Mouse (Mus musculus): ENCODE results near the gene Fads6.

Gene Fads6

GRCm38 (mm10) chr11:115275954-115276353, 21.5 kb downstream of the Fads6 start:
- DNase-seq (ENCODE audit: low spot score), result no peak

DNA sequence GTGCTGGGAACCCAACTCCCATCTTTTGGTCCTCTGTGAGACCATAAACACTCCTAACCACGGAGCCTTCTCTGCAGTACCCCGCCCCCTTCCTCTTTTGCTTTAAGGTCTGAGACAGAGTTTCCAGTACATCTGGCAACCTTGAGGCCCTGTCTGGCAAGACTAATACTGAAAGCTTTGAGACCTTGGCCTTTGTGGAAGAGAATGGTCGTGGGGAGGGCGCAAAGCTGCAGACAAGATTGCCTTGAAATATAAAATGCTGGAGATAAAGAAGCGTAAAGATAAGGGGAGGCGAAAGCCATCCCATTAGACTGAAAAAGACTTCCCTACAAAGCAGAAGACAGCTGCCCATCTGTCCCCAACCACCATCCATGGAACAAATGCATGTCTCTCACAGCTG, 22.0 kb downstream of the Fads6 start:
- DNase-seq (ENCODE audit: low spot score), result no peak

- no peak for DNase-seq (ENCODE audit: low spot score)
These were observed 22.7 kb downstream of the Fads6 start for GRCm38 (mm10) chr11:115274771-115275170.

DNA sequence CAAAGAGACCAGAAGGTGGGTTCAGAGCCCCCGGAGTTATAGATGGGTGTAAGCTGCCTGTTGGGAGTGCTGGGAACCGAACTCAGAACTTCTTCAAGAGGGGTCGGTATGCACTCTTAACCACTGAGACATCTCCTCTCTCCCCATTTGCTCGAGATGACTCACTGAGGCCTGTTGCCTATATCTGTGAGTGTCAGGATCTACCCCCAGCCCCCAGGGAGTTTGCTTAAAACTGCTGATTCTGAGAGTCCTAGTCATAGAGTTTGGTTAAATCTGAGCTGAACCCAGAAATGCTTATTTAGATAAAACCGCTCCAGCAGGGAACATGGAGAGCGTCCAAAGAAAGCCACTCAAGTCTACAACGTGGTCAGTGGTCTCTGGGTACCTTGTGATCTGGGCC, 23.3 kb downstream of the Fads6 start:
- DNase-seq (ENCODE audit: low spot score), result no peak

- DNase-seq (ENCODE audit: low spot score), result no peak
These were observed 23.7 kb downstream of the Fads6 start for GRCm38 (mm10) chr11:115273735-115274134.

DNA sequence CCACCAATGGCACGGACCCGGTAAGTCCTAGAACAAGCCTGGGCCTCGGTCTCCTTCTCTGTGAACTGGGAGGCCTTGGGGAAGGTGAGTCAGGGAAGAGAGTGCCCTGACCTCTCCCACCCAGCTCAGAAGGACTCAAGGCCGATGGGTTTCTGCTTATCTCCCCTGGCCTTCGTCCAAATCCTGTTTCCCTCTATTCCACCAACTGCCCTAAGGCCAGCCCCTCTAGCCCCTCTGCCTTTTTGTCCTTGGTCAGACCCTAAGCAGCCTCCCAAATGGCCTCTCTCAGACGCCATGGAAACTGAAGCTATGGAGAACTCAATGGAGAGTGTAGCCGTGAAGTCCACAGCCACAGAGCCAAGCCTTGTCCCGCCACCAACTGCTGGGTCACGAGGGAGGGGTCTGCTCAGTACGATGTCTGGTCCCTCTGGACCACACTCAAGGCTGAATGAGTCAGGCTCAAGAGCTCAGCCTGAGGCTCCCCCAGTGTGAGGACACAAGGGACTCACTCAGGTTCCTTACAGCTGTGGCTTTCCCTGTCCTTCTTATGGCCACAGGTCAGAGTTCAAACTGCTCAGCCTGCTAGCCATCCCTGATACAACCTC, 24.5 kb downstream of the Fads6 start:
- no peak for DNase-seq (ENCODE audit: low spot score)

DNA sequence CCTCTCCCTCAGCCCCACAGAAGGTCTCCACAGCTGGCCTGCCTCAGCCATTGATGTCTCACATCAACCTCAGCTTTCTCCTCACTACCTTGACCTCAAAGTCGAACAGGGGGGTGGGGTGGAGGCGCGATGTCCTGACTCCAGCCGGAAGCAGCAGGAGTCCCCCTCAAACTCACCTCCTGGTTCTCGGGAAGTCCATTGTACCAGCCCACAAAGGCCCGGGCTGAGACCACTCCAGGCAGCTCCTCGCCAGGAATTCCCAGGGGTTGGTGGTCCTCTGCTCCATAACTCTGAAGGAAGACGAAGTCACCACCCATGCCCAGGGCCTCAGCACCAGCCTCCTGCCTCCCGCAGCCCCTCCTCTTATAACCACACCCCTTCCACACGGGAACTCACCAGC, 26.0 kb downstream of the Fads6 start:
- DNase-seq (ENCODE audit: low spot score), result no peak

- no peak for DNase-seq (ENCODE audit: low spot score)
These were observed 26.4 kb downstream of the Fads6 start for GRCm38 (mm10) chr11:115271052-115271451.

DNA sequence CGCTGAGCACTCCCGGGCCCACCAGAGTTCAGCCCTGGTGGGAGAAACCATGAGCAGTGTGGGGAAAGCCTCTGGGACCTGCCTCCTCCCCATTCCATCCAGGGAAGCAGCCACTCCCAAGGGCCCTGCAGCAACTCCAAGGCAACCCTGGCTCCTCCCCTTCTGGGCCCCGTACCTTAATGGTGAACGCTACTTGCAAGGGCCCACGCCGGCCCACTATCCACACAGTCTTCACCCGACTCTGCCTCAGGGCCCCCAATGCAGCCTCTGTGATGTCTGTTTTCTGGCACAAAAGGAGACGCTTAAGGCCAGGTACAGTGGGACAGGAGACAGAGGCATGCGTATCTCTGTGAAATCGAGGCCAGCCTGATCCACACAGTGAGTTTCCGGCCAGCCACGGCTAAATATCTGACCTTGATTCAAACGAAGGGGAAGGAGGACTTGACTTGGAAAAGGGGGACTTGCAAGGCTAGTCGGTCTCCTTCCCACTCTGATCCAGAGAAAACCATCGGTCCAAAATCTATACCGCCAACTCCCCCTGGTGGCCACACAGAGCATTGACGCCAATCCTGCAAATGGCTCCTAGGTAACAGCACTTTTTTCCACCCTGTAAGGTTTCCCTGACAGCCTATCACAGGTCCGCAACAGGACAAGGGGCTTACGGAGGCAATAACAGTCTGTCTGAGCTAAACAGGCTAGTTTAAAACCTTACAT, 27.2 kb downstream of the Fads6 start:
- DNase-seq (ENCODE audit: low spot score), result no peak

GRCm38 (mm10) chr11:115269330-115270066, 28.0 kb downstream of the Fads6 start:
- no peak for DNase-seq (ENCODE audit: low spot score)

- DNase-seq (ENCODE audit: low spot score), result no peak
These were observed 29.5 kb downstream of the Fads6 start for GRCm38 (mm10) chr11:115267958-115268357.

DNA sequence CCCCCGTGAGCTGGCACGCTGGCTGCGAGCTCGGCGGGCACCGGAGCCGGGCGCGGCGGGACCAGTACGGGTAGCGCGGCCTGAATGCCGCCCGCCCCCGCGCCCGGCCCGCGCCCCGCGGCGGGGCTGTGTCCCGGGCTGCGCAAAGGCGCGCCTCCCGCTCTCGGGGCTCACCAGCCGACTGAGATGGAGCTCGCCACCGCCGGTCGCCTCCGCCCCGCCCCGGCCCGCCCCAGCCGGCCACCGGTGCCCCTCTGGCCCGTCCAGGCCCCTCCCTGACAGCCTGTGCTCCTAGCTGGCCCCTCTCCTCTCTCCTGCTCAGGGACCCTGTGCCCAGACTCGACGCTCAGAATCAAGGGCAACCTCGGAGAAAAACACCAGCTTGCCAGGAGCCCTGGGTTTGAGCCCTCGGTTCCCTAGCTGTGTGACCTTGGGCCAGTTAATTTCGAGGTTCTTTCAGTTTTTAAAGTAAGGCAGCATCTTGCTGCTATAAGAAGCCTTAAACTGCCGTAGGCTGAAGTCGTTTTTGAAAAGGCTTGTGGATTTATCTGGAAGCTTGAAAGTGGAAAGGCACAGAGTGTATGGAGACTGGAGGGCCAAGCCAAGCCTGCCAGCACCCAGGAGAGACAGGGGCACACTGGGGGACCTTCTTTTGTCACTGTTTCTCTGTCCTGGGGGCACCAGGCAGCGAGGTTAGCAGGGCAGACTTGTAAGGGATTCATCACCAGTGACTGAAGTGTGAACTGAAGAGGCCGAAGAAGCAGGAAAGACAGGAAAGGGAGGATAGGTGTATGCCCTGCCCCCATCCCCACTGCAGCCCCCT, 30.2 kb downstream of the Fads6 start, which contains the start of gene Grin2c:
Grin2c (minus strand) TSS at position 183 of the 823 bp plus-strand sequence.
- no peak for DNase-seq (ENCODE audit: low spot score)

DNA sequence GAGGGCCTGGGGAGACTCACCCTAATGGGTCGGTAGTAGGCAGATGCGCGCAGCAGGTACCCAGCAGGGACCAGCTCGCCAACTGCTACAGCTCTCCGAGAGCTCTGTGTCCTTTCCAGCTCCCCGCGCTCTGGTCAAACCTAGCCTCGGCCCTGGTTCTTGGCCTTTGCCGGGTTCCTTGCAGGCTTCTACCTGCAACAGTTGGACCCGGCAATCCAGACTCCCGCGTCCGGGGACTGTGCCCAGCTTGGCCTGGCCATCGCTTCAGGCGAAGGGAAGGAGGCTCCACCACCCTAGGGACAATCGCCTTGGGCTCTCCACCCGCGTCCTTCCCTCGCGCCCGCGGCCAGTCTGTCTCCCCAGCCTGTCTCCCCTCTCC, 31.1 kb downstream of the Fads6 start:
- DNase-seq (ENCODE audit: low spot score), result no peak

- DNase-seq (ENCODE audit: low spot score), result no peak
These were observed 31.6 kb downstream of the Fads6 start for GRCm38 (mm10) chr11:115265771-115266399.

GRCm38 (mm10) chr11:115264862-115265668, 32.4 kb downstream of the Fads6 start:
- no peak for DNase-seq (ENCODE audit: low spot score)

DNA sequence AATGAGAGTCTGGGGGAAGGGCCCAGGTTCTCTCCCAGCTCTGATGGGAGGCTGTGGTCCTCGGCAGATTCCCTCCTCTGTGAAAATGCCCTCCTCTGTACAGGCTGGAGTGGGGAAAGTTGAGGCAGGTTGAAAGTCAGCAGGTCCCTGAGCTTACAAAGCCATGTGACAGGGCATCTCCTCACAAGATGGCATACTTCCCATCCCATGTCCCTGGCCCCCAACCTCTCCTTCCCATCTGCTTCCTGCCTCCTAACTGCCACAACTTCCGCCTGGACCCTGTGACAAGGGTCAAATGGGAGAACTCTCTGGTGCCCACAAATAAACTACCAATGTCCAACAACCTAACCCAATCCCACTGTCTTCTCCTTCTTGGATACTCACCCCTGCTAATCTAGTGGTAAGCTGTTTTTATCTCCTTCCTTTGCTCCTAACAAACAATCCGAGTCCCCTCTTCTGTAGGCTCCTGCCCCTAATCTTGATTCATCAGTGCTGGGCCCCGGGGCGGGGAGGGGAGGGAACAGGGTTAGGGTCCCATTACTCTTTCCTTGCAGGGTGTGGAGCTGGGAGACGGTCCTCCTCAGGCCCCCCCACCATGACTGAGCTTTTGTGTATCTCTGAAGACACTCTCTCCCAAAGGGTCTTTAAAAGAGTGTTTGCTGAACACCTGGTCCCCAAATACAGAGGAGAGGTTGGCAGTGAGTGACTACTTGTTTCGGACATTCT, 33.2 kb downstream of the Fads6 start:
- DNase-seq (ENCODE audit: low spot score), result no peak

DNA sequence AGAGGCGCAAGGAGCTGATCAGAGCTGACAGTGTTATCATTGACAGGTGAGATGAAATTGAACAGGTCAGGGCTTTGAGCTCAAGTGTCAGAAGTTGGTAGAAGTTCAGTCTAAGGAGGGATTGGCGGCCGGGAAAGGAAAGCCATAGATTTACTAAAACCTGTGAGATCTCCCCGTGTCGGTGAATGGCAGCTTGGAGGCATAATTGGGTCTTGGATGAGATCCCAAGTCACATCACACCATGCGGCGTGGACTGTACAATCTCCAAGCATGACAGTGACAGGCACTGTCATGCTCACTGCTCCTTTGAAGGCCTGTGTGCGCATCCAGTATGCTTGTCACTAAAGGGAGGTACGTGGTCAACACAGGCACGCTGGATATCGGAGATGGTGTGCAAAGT, 34.5 kb downstream of the Fads6 start:
- no peak for DNase-seq (ENCODE audit: low spot score)

DNA sequence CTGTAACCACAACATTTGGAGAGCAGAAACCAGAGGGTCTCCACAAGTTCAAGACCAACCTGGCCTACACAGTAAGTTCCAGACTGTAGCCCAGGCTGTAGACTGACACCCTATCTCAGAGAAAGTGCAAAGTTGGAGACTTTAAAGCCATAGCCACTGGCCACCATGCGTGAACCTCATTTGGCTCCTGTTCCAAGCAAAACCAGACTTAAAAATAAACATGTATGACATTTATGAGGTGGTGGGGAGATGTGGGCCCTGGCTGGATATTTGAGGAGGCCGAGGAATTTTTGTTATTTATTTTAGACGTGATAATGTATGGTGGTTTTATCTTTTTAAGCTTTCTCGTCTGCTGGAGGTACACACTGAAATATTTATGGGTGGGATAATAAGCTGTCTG, 38.3 kb downstream of the Fads6 start:
- DNase-seq (ENCODE audit: low spot score), result no peak

GRCm38 (mm10) chr11:115257775-115258510, 39.5 kb downstream of the Fads6 start:
- no peak for DNase-seq (ENCODE audit: low spot score)

DNA sequence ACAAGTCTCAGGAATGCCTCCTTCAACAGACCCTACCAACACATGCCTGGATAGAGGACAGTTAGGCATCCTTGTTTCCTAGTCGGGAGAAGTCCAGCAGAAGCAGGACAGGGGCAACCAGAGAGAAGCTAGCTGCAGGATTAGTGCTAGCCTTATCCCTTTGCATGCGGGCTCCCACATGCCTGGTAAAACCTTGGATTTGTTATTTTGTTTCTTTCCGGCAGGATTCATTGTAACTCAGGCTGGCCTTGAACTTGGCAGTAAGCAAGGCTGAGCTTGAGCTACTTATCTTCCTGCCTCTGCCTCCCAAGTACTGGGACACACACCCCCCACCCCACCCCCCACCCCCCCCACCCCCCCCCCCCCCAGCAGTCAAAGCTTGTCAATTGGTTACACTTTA, 46.2 kb downstream of the Fads6 start:
- no peak for DNase-seq (ENCODE audit: low spot score)
